7 mouse cellular contexts compared by ENCODE assay signal in genomic region chr3:90432811-90433219, GRCm38 (mm10). TPM values are rescaled to one million over a fixed set of nuclear protein-coding genes. Genes with fewer than 3 reads are reported as not detected.
DNase-seq lines count a peak whose midpoint lies in the region; ATAC-seq and TF ChIP-seq lines count a peak whose summit lies in the region.

No protein-coding gene starts in this region.

- H3K4me2 ChIP-seq in kidney, postnatal 0 days (ENCODE audit: low read length): peak overlapping the region; percentile 98
- H3K4me2 ChIP-seq in liver, embryonic 16.5 days (ENCODE audit: low read depth, low read length): peak overlapping the region; percentile 94
- H3K4me2 ChIP-seq in neural tube, embryonic 14.5 days (ENCODE audit: low read depth, low read length): peak overlapping the region; percentile 93

- peaks cover 19% of the 10 kb centered on the region for H3K4me1 ChIP-seq in kidney, postnatal 0 days (replicated peaks; ENCODE audit: insufficient read depth, low read length)
- peaks cover 31% of the 10 kb centered on the region for H3K4me1 ChIP-seq in liver, embryonic 16.5 days (ENCODE audit: control insufficient read depth, low read depth, low read length)
- H3K4me1 ChIP-seq in neural tube, embryonic 14.5 days (ENCODE audit: control insufficient read depth, insufficient read depth, low read length): peaks cover 17% of the 10 kb centered on the region

- 1% methylated on average over 12 of the region's 12 CpGs for WGBS in kidney, postnatal 0 days
- 0% methylated on average over 9 of the region's 12 CpGs for WGBS in liver, embryonic 16.5 days (ENCODE audit: insufficient replicate concordance)
- WGBS in neural tube, embryonic 14.5 days: 0% methylated on average over 12 of the region's 12 CpGs

- ATAC-seq in common myeloid progenitor, adult 5-6 weeks (replicated peaks; ENCODE audit: low read depth, poor library complexity, severe bottlenecking): peak; percentile 30
- ATAC-seq in kidney, postnatal 0 days (replicated peaks; ENCODE audit: low FRiP score, low read depth): peak; percentile 11; the same call in 1 of the 2 replicates
- no peak for ATAC-seq in liver, embryonic 16.5 days (ENCODE audit: low read depth)
- ATAC-seq in neural tube, embryonic 14.5 days (ENCODE audit: low read depth): peak; percentile 41

- no peaks in the 10 kb centered on the region for H3K27me3 ChIP-seq in C2C12 (ENCODE audit: control insufficient read depth, insufficient read depth, insufficient read length)
- H3K27me3 ChIP-seq in kidney, postnatal 0 days (ENCODE audit: insufficient read depth, low read length): no peaks in the 10 kb centered on the region
- no peaks in the 10 kb centered on the region for H3K27me3 ChIP-seq in liver, embryonic 16.5 days (ENCODE audit: control insufficient read depth, insufficient read depth, low read depth, low read length)
- H3K27me3 ChIP-seq in neural tube, embryonic 14.5 days (ENCODE audit: control insufficient read depth, insufficient read depth, low read length): no peaks in the 10 kb centered on the region

- peaks cover 24% of the 10 kb centered on the region for H3K36me3 ChIP-seq in C2C12 (ENCODE audit: control insufficient read depth, insufficient read depth)
- no peaks in the 10 kb centered on the region for H3K36me3 ChIP-seq in kidney, postnatal 0 days (ENCODE audit: insufficient read depth, low read length)
- H3K36me3 ChIP-seq in liver, embryonic 16.5 days (ENCODE audit: control insufficient read depth, insufficient read depth): no peaks in the 10 kb centered on the region
- H3K36me3 ChIP-seq in neural tube, embryonic 14.5 days (ENCODE audit: control insufficient read depth, insufficient read depth, low read length): no peaks in the 10 kb centered on the region

- H3K4me3 ChIP-seq in C2C12 (ENCODE audit: insufficient read depth, poor library complexity, severe bottlenecking): peak overlapping the region; percentile 84
- H3K4me3 ChIP-seq in kidney, postnatal 0 days (replicated peaks; ENCODE audit: low read depth, low read length): peak overlapping the region; percentile 75
- H3K4me3 ChIP-seq in liver, embryonic 16.5 days (ENCODE audit: low read depth, low read length): peak overlapping the region; percentile 83
- peak overlapping the region; percentile 66 for H3K4me3 ChIP-seq in neural tube, embryonic 14.5 days (ENCODE audit: low read depth, low read length)

- H3K9ac ChIP-seq in kidney, postnatal 0 days (ENCODE audit: low read depth, low read length): peak overlapping the region; percentile 95
- H3K9ac ChIP-seq in liver, embryonic 16.5 days (ENCODE audit: low read depth, low read length): peak overlapping the region; percentile 87
- H3K9ac ChIP-seq in neural tube, embryonic 14.5 days (replicated peaks; ENCODE audit: low read depth, low read length): peak overlapping the region; percentile 80

- peak overlapping the region; percentile 88 for H3ac ChIP-seq in C2C12 (ENCODE audit: control insufficient read depth, insufficient read length, low read depth)

- peaks cover 16% of the 10 kb centered on the region for H3K79me3 ChIP-seq in C2C12 (ENCODE audit: low read depth)

- H3K9me3 ChIP-seq in kidney, postnatal 0 days (replicated peaks; ENCODE audit: low read length): no peaks in the 10 kb centered on the region
- H3K9me3 ChIP-seq in liver, embryonic 16.5 days (replicated peaks; ENCODE audit: control insufficient read depth, low read length): no peaks in the 10 kb centered on the region
- no peaks in the 10 kb centered on the region for H3K9me3 ChIP-seq in neural tube, embryonic 14.5 days (ENCODE audit: control insufficient read depth, low read length)

- TF ChIP-seq CTCF in C2C12 (IDR thresholded peaks at IDR 0.05; ENCODE audit: control insufficient read depth, insufficient read depth, insufficient read length): no peak
- TF ChIP-seq CTCF in kidney, postnatal 0 days (IDR thresholded peaks at IDR 0.05; ENCODE audit: low read depth): no peak

- DNase-seq in 3134 (ENCODE audit: extremely low read depth, insufficient read length, low spot score): peak; percentile 61
- DNase-seq in gastrocnemius, postnatal 25 days: peak; percentile 46
- DNase-seq in kidney, postnatal 0 days (ENCODE audit: low spot score): peak; percentile 70

- H3K79me2 ChIP-seq in C2C12 (ENCODE audit: control insufficient read depth, insufficient read depth): peaks cover 40% of the 10 kb centered on the region

- peak overlapping the region; percentile 100 for H3K27ac ChIP-seq in kidney, postnatal 0 days
- H3K27ac ChIP-seq in liver, embryonic 16.5 days (ENCODE audit: low read length): peak overlapping the region; percentile 97
- peak overlapping the region; percentile 87 for H3K27ac ChIP-seq in neural tube, embryonic 14.5 days (ENCODE audit: low read depth, low read length)

TF ChIP-seq in C2C12, 6 proteins besides CTCF, POLR2A, EP300 and RAD21:
- TF ChIP-seq MYOG (IDR thresholded peaks at IDR 0.05; ENCODE audit: control insufficient read depth, extremely low read depth, insufficient read length) (no peak), MAX (IDR thresholded peaks at IDR 0.05) (no peak), MYOD1 (IDR thresholded peaks at IDR 0.05; ENCODE audit: control insufficient read depth, insufficient read length, low read depth) (no peak), FOSL1 (IDR thresholded peaks at IDR 0.05; ENCODE audit: insufficient read depth, low read length, poor library complexity, severe bottlenecking) (no peak), USF1 (IDR thresholded peaks at IDR 0.05; ENCODE audit: low read depth) (no peak), CEBPB (IDR thresholded peaks at IDR 0.05; ENCODE audit: low read depth) (no peak)

RNA-seq across cellular contexts. Expression of gene Ints3, which starts 0.6 kb away (rescaled TPM):
- polyA plus RNA-seq in C2C12 (2012; fragmentation: generic; extraction: Trizol): 39.3 TPM
- 19.2 and 21.7 TPM in 2 replicates for total RNA-seq in common myeloid progenitor, adult 5-6 weeks (2017)
- 10 to 100 TPM; 14.5 to 15.9 TPM for total RNA-seq in gastrocnemius, postnatal 25 days (2021)
- polyA plus RNA-seq in kidney, postnatal 0 days (2015; fragmentation: Nextera tagmentation; extraction: Ambion mirVana): 17.0 and 17.9 TPM in 2 replicates
- 6.7 and 7.2 TPM in 2 replicates for polyA plus RNA-seq in liver, embryonic 16.5 days (2015; fragmentation: Nextera tagmentation; extraction: Ambion mirVana)
- polyA plus RNA-seq in neural tube, embryonic 14.5 days (2014; fragmentation: Nextera tagmentation; extraction: Ambion mirVana): 30.1 and 35.2 TPM in 2 replicates

RNA-seq across cellular contexts. Expression of gene Npr1, which starts 32.9 kb away (rescaled TPM):
- polyA plus RNA-seq in C2C12 (2012; fragmentation: generic; extraction: Trizol): 1.0 TPM
- total RNA-seq in common myeloid progenitor, adult 5-6 weeks (2017): not detected in 2 replicates
- 10 to 100 TPM in 1 of 2 experiments, 1 to 10 TPM in 1; 7.7 to 10.8 TPM for total RNA-seq in gastrocnemius, postnatal 25 days (2021)
- polyA plus RNA-seq in kidney, postnatal 0 days (2015; fragmentation: Nextera tagmentation; extraction: Ambion mirVana): 16.7 and 17.1 TPM in 2 replicates
- polyA plus RNA-seq in liver, embryonic 16.5 days (2015; fragmentation: Nextera tagmentation; extraction: Ambion mirVana): 4.1 and 4.3 TPM in 2 replicates
- 1.4 and 4.0 TPM in 2 replicates for polyA plus RNA-seq in neural tube, embryonic 14.5 days (2014; fragmentation: Nextera tagmentation; extraction: Ambion mirVana)

RNA-seq across cellular contexts. Expression of gene Slc27a3, which starts 43.1 kb away (rescaled TPM):
- 8.6 TPM for polyA plus RNA-seq in C2C12 (2012; fragmentation: generic; extraction: Trizol)
- total RNA-seq in common myeloid progenitor, adult 5-6 weeks (2017): 1.1 and 1.2 TPM in 2 replicates
- total RNA-seq in gastrocnemius, postnatal 25 days (2021): 1 to 10 TPM; 1.5 to 1.7 TPM
- polyA plus RNA-seq in kidney, postnatal 0 days (2015; fragmentation: Nextera tagmentation; extraction: Ambion mirVana): 15.1 and 16.1 TPM in 2 replicates
- 1.1 and 1.5 TPM in 2 replicates for polyA plus RNA-seq in liver, embryonic 16.5 days (2015; fragmentation: Nextera tagmentation; extraction: Ambion mirVana)
- polyA plus RNA-seq in neural tube, embryonic 14.5 days (2014; fragmentation: Nextera tagmentation; extraction: Ambion mirVana): 21.3 and 21.7 TPM in 2 replicates

RNA-seq across cellular contexts. Expression of gene Ilf2, which starts 43.1 kb away (rescaled TPM):
- polyA plus RNA-seq in C2C12 (2012; fragmentation: generic; extraction: Trizol): 93.9 TPM
- 200 and 222 TPM in 2 replicates for total RNA-seq in common myeloid progenitor, adult 5-6 weeks (2017)
- total RNA-seq in gastrocnemius, postnatal 25 days (2021): 10 to 100 TPM; 23.4 to 25.6 TPM
- 118 and 134 TPM in 2 replicates for polyA plus RNA-seq in kidney, postnatal 0 days (2015; fragmentation: Nextera tagmentation; extraction: Ambion mirVana)
- polyA plus RNA-seq in liver, embryonic 16.5 days (2015; fragmentation: Nextera tagmentation; extraction: Ambion mirVana): 44.8 and 48.7 TPM in 2 replicates
- polyA plus RNA-seq in neural tube, embryonic 14.5 days (2014; fragmentation: Nextera tagmentation; extraction: Ambion mirVana): 262 and 269 TPM in 2 replicates

RNA-seq across cellular contexts. Expression of gene Snapin, which starts 58.0 kb away (rescaled TPM):
- 18.8 TPM for polyA plus RNA-seq in C2C12 (2012; fragmentation: generic; extraction: Trizol)
- total RNA-seq in common myeloid progenitor, adult 5-6 weeks (2017): 37.3 and 43.3 TPM in 2 replicates
- total RNA-seq in gastrocnemius, postnatal 25 days (2021): 10 to 100 TPM; 57.4 to 60.0 TPM
- polyA plus RNA-seq in kidney, postnatal 0 days (2015; fragmentation: Nextera tagmentation; extraction: Ambion mirVana): 76.1 and 79.6 TPM in 2 replicates
- 17.8 and 18.2 TPM in 2 replicates for polyA plus RNA-seq in liver, embryonic 16.5 days (2015; fragmentation: Nextera tagmentation; extraction: Ambion mirVana)
- polyA plus RNA-seq in neural tube, embryonic 14.5 days (2014; fragmentation: Nextera tagmentation; extraction: Ambion mirVana): 106 and 112 TPM in 2 replicates
